Mouse (Mus musculus): ENCODE measurements around the gene Rere.

The Rere gene

GRCm38 (mm10) chr4:150393607-150394006, 112.2 kb downstream of the Rere start:
- DNase-seq = no peak

- peak in 1 of 2 experiments; percentile 47 for DNase-seq
Observed at GRCm38 (mm10) chr4:150394091-150394490, 112.6 kb downstream of the Rere start.

- DNase-seq = peak; percentile 63 to 67
Observed at GRCm38 (mm10) chr4:150396339-150396738, 114.9 kb downstream of the Rere start.

- DNase-seq = peak; percentile 48 to 50
Observed at GRCm38 (mm10) chr4:150396826-150397620, 115.6 kb downstream of the Rere start.

GRCm38 (mm10) chr4:150399032-150399431, 117.6 kb downstream of the Rere start:
- no peak for DNase-seq

GRCm38 (mm10) chr4:150401830-150402607, 120.6 kb downstream of the Rere start:
- peak; percentile 35 to 43 for DNase-seq

GRCm38 (mm10) chr4:150402608-150402985, 121.2 kb downstream of the Rere start:
- DNase-seq = no peak

- no peak for DNase-seq
Observed at GRCm38 (mm10) chr4:150403941-150404340, 122.5 kb downstream of the Rere start.

GRCm38 (mm10) chr4:150404583-150404982, 123.1 kb downstream of the Rere start:
- peak in 1 of 2 experiments; percentile 37 for DNase-seq

GRCm38 (mm10) chr4:150405786-150406185, 124.3 kb downstream of the Rere start:
- no peak for DNase-seq

- no peak for DNase-seq
Observed at GRCm38 (mm10) chr4:150406320-150406719, 124.9 kb downstream of the Rere start.

GRCm38 (mm10) chr4:150406821-150407220, 125.4 kb downstream of the Rere start:
- DNase-seq = no peak

- DNase-seq = no peak
Observed at GRCm38 (mm10) chr4:150414296-150414695, 132.8 kb downstream of the Rere start.

- DNase-seq = peak in 1 of 2 experiments; percentile 68
Observed at GRCm38 (mm10) chr4:150414759-150415158, 133.3 kb downstream of the Rere start.

GRCm38 (mm10) chr4:150415227-150415969, 134.0 kb downstream of the Rere start:
- peak; percentile 56 to 81 for DNase-seq

- DNase-seq = no peak
Observed at GRCm38 (mm10) chr4:150420576-150421263, 139.3 kb downstream of the Rere start.

- DNase-seq = no peak
Observed at GRCm38 (mm10) chr4:150426098-150426879, 144.8 kb downstream of the Rere start.

GRCm38 (mm10) chr4:150426880-150427476, 145.5 kb downstream of the Rere start:
- no peak for DNase-seq

- no peak for DNase-seq
Observed at GRCm38 (mm10) chr4:150428762-150429161, 147.3 kb downstream of the Rere start.

GRCm38 (mm10) chr4:150433827-150434574, 152.6 kb downstream of the Rere start:
- DNase-seq = no peak
